Mouse (Mus musculus): ENCODE results near the gene Ipo13.

Ipo13 gene

DNA sequence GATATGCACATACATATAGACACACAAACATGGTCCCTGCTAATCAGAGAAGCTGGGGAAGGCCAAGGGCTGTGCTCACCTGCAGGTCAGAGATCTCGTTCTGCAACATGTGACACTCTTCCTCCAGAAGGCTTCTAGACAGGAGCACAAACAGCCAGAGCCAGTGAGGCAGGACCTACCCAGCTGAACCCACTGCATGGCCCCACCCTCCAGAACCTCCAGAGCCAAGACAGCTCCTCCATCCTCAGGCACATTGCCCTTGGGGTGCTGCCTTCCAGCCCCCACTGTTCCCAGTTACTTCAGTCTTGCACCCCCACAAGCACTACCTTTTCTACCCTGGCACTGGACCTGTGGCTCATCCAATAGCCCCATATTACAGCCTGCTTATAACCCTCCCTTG, 44.4 kb downstream of the Ipo13 start:
- Histone ChIP-seq H3K27me3 (ENCODE audit: insufficient read depth, low read length) (peaks cover 57% of the 10 kb centered on the region), H3K4me3 (replicated peaks; ENCODE audit: low read length) (no peak overlapping the region), H3K9me3 (ENCODE audit: low read length) (no peaks in the 10 kb centered on the region), H3K4me1 (replicated peaks; ENCODE audit: low read depth, low read length) (peaks cover 39% of the 10 kb centered on the region), H3K36me3 (ENCODE audit: insufficient read depth, low read length) (peaks cover 10% of the 10 kb centered on the region; the same call in 1 of the 2 replicates)
- TF ChIP-seq CTCF (conservative IDR thresholded peaks at IDR 0.05; ENCODE audit: low read length), result no peak
- no peak for TF ChIP-seq NANOG (IDR thresholded peaks at IDR 0.05; ENCODE audit: borderline replicate concordance, low read length)
- TF ChIP-seq POU5F1 (IDR thresholded peaks at IDR 0.05; ENCODE audit: borderline replicate concordance, low read length), result no peak

DNA sequence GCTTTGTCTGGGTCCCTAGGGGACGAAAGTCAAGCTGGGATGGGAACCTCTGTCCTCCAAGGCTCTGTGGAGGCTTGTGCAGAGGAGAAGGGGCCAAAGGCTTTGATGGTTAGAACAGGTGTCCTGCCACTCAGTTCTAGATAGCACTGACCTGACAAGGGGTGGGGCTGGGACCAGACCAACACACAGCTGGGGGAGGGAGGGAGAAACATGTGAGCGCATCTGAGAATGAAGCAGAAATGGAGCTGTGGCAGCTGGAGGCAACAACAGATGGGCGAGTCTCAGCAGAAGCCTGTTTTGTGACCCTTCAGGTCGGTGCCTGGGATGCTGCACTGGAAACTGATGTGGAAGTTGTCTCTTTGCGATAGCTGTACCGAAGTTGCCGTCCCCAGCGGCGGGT, 45.5 kb downstream of the Ipo13 start:
- Histone ChIP-seq H3K36me3 (ENCODE audit: insufficient read depth, low read length) (peaks cover 18% of the 10 kb centered on the region; the same call in 1 of the 2 replicates), H3K4me3 (replicated peaks; ENCODE audit: low read length) (no peak overlapping the region; the same call in 1 of the 2 replicates), H3K9me3 (ENCODE audit: low read length) (no peaks in the 10 kb centered on the region), H3K27me3 (ENCODE audit: insufficient read depth, low read length) (peaks cover 63% of the 10 kb centered on the region), H3K4me1 (replicated peaks; ENCODE audit: low read depth, low read length) (peaks cover 39% of the 10 kb centered on the region)
- TF ChIP-seq NANOG (IDR thresholded peaks at IDR 0.05; ENCODE audit: borderline replicate concordance, low read length), result no peak
- TF ChIP-seq CTCF (conservative IDR thresholded peaks at IDR 0.05; ENCODE audit: low read length), result no peak
- no peak for TF ChIP-seq POU5F1 (IDR thresholded peaks at IDR 0.05; ENCODE audit: borderline replicate concordance, low read length)

DNA sequence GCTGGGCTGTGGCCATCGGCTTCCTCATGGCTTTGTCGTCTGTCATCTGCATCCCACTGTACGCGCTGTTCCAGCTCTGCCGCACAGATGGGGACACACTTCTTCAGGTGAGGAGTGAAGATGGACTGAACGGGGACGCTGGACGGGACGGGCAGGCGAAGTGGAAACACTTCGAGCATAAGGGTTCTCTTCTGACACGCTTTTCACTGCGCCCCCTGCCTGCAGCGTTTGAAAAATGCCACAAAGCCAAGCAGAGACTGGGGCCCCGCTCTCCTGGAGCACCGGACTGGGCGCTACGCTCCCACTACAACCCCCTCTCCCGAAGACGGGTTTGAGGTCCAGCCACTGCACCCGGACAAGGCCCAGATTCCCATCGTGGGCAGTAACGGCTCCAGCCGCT, 47.0 kb downstream of the Ipo13 start:
- TF ChIP-seq NANOG (IDR thresholded peaks at IDR 0.05; ENCODE audit: borderline replicate concordance, low read length) (no peak), CTCF (conservative IDR thresholded peaks at IDR 0.05; ENCODE audit: low read length) (peak; percentile 55), POU5F1 (IDR thresholded peaks at IDR 0.05; ENCODE audit: borderline replicate concordance, low read length) (no peak)
- Histone ChIP-seq H3K4me1 (replicated peaks; ENCODE audit: low read depth, low read length) (peaks cover 46% of the 10 kb centered on the region), H3K27me3 (ENCODE audit: insufficient read depth, low read length) (peaks cover 73% of the 10 kb centered on the region), H3K4me3 (replicated peaks; ENCODE audit: low read length) (peak overlapping the region; percentile 29; the same call in 1 of the 2 replicates), H3K36me3 (ENCODE audit: insufficient read depth, low read length) (peaks cover 11% of the 10 kb centered on the region; the same call in 1 of the 2 replicates), H3K9me3 (ENCODE audit: low read length) (no peaks in the 10 kb centered on the region)

DNA sequence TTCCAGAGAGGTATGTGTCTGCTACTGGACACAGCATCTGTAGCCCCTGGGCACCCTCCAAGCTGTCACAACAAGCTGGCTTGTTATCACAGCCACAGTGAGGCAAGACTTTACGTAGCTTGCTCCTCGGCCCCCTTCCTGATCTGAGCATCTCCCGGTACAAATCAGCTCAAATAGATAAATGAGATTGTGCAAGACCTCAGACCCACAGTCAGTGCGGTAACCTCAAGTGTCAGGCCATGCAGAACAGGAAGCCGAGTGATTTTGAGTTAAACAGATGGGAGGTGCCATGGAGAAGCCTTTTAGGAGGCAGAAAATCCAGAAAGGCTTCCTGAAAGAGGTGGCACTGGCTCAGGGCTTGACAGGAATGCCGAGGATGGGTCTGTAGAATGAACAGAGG, 47.8 kb downstream of the Ipo13 start:
- no peaks in the 10 kb centered on the region for H3K9me3 ChIP-seq (ENCODE audit: low read length)
- H3K4me3 ChIP-seq (replicated peaks; ENCODE audit: low read length), result no peak overlapping the region
- H3K36me3 ChIP-seq (ENCODE audit: insufficient read depth, low read length), result peaks cover 11% of the 10 kb centered on the region; the same call in 1 of the 2 replicates
- peaks cover 40% of the 10 kb centered on the region for H3K4me1 ChIP-seq (replicated peaks; ENCODE audit: low read depth, low read length)
- peaks cover 73% of the 10 kb centered on the region for H3K27me3 ChIP-seq (ENCODE audit: insufficient read depth, low read length)
- no peak for TF ChIP-seq CTCF (conservative IDR thresholded peaks at IDR 0.05; ENCODE audit: low read length)

DNA sequence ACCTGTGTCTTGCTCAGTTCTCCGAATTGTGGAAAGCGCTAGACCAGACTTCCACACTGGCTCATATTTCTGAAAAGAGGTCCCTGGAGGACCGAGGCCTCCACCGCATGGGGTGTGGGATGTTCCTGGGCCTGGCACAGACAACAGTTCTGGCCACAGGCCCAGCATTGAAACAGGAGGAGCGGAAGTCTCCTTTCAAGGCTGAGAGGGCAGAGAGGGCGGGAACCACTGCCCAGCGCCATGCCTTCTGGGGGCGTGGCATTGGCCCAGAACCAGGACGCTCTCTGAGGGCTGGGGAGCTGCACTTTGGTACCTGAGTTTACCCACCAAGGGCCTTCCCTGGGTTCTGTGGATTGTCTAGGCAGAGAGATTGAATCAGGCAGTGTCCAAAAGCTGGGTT, 48.7 kb downstream of the Ipo13 start:
- Histone ChIP-seq H3K9me3 (ENCODE audit: low read length) (no peaks in the 10 kb centered on the region), H3K4me3 (replicated peaks; ENCODE audit: low read length) (no peak overlapping the region), H3K36me3 (ENCODE audit: insufficient read depth, low read length) (peaks cover 11% of the 10 kb centered on the region; the same call in 1 of the 2 replicates), H3K4me1 (replicated peaks; ENCODE audit: low read depth, low read length) (peaks cover 34% of the 10 kb centered on the region), H3K27me3 (ENCODE audit: insufficient read depth, low read length) (peaks cover 66% of the 10 kb centered on the region)
- TF ChIP-seq NANOG (IDR thresholded peaks at IDR 0.05; ENCODE audit: borderline replicate concordance, low read length) (no peak), CTCF (conservative IDR thresholded peaks at IDR 0.05; ENCODE audit: low read length) (no peak), POU5F1 (IDR thresholded peaks at IDR 0.05; ENCODE audit: borderline replicate concordance, low read length) (no peak)

DNA sequence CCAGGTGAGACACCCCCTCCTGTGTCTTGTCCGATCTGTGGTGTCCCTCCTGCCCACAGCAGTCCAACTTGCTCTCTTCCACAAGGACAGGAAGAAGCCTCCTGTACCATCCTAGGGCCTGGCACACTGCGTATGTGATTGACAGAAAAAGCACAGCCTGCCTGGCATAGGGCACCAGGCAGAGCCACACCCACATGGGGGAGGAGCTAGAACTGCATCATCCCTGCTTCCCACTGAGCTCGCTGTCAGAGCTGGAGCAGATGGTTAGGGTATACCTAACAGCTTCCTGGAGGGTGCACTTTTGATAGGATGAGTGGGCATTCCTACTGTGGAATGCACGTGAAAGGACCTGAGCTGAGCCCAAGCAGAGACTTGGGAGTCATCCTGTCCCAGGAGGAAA, 52.0 kb downstream of the Ipo13 start:
- no peak for TF ChIP-seq CTCF (conservative IDR thresholded peaks at IDR 0.05; ENCODE audit: low read length)
- TF ChIP-seq POU5F1 (IDR thresholded peaks at IDR 0.05; ENCODE audit: borderline replicate concordance, low read length), result no peak
- no peak for TF ChIP-seq NANOG (IDR thresholded peaks at IDR 0.05; ENCODE audit: borderline replicate concordance, low read length)
- no peaks in the 10 kb centered on the region for H3K9me3 ChIP-seq (ENCODE audit: low read length)
- peaks cover 17% of the 10 kb centered on the region; the same call in 1 of the 2 replicates for H3K36me3 ChIP-seq (ENCODE audit: insufficient read depth, low read length)
- H3K4me3 ChIP-seq (replicated peaks; ENCODE audit: low read length), result no peak overlapping the region
- H3K4me1 ChIP-seq (replicated peaks; ENCODE audit: low read depth, low read length), result peaks cover 22% of the 10 kb centered on the region
- H3K27me3 ChIP-seq (ENCODE audit: insufficient read depth, low read length), result peaks cover 37% of the 10 kb centered on the region

DNA sequence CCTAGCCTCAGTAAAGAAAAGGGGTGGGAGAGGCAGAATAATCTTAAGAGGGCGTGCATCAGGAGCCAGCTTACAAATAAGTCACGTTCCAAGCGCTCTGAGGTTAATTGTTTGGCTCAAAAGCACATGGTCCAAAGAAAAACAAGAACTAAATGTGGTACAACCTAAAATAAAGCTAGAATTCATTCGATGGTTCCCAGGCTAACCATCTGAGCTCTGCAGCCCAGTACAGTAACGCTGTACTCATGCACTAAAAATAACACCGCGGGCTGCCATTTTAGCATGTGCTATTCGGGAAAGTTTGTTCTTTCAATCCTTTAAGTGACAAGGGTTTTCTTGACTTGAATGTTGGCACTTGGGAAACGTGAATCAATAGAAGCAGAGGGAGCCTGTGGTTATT, 54.2 kb downstream of the Ipo13 start:
- TF ChIP-seq NANOG (IDR thresholded peaks at IDR 0.05; ENCODE audit: borderline replicate concordance, low read length), result no peak
- TF ChIP-seq CTCF (conservative IDR thresholded peaks at IDR 0.05; ENCODE audit: low read length), result no peak
- no peak for TF ChIP-seq POU5F1 (IDR thresholded peaks at IDR 0.05; ENCODE audit: borderline replicate concordance, low read length)
- H3K27me3 ChIP-seq (ENCODE audit: insufficient read depth, low read length), result peaks cover 22% of the 10 kb centered on the region
- no peak overlapping the region for H3K4me3 ChIP-seq (replicated peaks; ENCODE audit: low read length)
- no peaks in the 10 kb centered on the region for H3K9me3 ChIP-seq (ENCODE audit: low read length)
- peaks cover 24% of the 10 kb centered on the region; the same call in 1 of the 2 replicates for H3K36me3 ChIP-seq (ENCODE audit: insufficient read depth, low read length)
- H3K4me1 ChIP-seq (replicated peaks; ENCODE audit: low read depth, low read length), result peaks cover 32% of the 10 kb centered on the region

DNA sequence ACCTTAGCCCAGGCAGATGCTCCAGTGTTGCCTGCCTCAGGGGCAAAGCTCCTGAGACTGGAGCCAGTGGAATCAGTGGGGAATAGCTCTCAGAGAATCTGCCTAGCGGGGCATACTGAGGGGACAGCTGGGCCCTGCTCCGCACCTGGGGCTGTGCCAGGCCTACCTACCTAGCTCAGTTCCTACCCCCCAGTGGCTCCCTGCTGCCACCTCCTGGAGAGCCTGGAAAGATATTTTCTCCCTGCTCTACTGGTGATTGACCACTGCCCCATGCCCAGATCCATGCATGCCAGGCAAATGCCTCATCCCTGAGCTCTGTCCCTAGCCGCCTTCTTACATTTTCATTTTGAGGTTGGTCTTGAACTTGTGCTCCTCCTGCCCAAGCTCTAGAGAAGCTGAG, 56.0 kb downstream of the Ipo13 start:
- Histone ChIP-seq H3K27me3 (ENCODE audit: insufficient read depth, low read length) (peaks cover 12% of the 10 kb centered on the region; the same call in 1 of the 2 replicates), H3K36me3 (ENCODE audit: insufficient read depth, low read length) (peaks cover 15% of the 10 kb centered on the region; the same call in 1 of the 2 replicates), H3K9me3 (ENCODE audit: low read length) (no peaks in the 10 kb centered on the region), H3K4me1 (replicated peaks; ENCODE audit: low read depth, low read length) (peaks cover 30% of the 10 kb centered on the region), H3K4me3 (replicated peaks; ENCODE audit: low read length) (no peak overlapping the region)
- TF ChIP-seq CTCF (conservative IDR thresholded peaks at IDR 0.05; ENCODE audit: low read length) (peak; percentile 54), NANOG (IDR thresholded peaks at IDR 0.05; ENCODE audit: borderline replicate concordance, low read length) (no peak)

DNA sequence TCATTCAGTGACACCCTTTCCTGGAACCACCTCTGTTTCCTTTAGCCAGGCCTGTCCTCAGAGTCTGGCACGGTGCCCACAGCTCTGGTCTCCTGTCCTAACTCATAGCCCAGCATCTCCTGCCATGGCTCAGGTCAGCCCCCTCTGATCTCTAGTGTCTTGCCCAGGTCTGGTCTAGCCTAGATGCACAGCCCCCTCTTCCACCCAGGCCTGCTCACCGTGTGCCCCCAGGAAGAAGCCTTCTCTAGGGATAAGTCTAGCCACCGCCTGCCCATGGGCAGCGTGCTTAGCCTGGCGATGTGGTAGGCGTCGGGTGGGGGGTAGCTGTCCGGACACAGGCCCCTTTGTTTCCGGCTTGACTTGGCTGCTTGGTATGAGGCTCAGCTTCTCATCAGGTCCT, 59.7 kb downstream of the Ipo13 start:
- Histone ChIP-seq H3K9me3 (ENCODE audit: low read length) (no peaks in the 10 kb centered on the region), H3K36me3 (ENCODE audit: insufficient read depth, low read length) (peaks cover 15% of the 10 kb centered on the region; the same call in 1 of the 2 replicates), H3K4me1 (replicated peaks; ENCODE audit: low read depth, low read length) (peaks cover 18% of the 10 kb centered on the region), H3K27me3 (ENCODE audit: insufficient read depth, low read length) (peaks cover 14% of the 10 kb centered on the region), H3K4me3 (replicated peaks; ENCODE audit: low read length) (no peak overlapping the region)
- TF ChIP-seq NANOG (IDR thresholded peaks at IDR 0.05; ENCODE audit: borderline replicate concordance, low read length) (no peak), POU5F1 (IDR thresholded peaks at IDR 0.05; ENCODE audit: borderline replicate concordance, low read length) (no peak), CTCF (conservative IDR thresholded peaks at IDR 0.05; ENCODE audit: low read length) (no peak)

All from E14TG2a.4 (cell line).